Mouse (Mus musculus): ENCODE measurements at regions not wholly inside any gene's neighbourhood (a gene's known extent, or its start where the extent isn't known, plus 50 kb on each side); places are given as distances from the start of the nearest gene placed in this dataset.

GRCm38 (mm10) chr1:144085530-144086520 lies 81.9 kb upstream of the Rgs2 start:
- WGBS = 65% methylated on average over 6 of the region's 6 CpGs

GRCm38 (mm10) chr1:144078972-144079371 lies 75.0 kb upstream of the Rgs2 start:
- Histone ChIP-seq H3K4me1 (ENCODE audit: control insufficient read depth, insufficient read depth, low read length) (no peaks in the 10 kb centered on the region), H3K79me2 (replicated peaks; ENCODE audit: control insufficient read depth, insufficient read depth, low read length) (no peaks in the 10 kb centered on the region), H3K36me3 (ENCODE audit: control insufficient read depth, insufficient read depth, low read length) (no peaks in the 10 kb centered on the region; the same call in 1 of the 2 replicates), H3K27ac (no peak overlapping the region), H3K4me3 (no peak overlapping the region), H3K9ac (ENCODE audit: low read depth, low read length) (no peak overlapping the region), H3K27me3 (ENCODE audit: control insufficient read depth, insufficient read depth, low read length) (no peaks in the 10 kb centered on the region)
- intact Hi-C loops (cut with DNase I) = loop anchor here (10.0 kb wide), 1 partner anchor 116 kb away; no protein-coding TSS in a partner anchor
- WGBS = 90% methylated on average over 3 of the region's 3 CpGs
- TF ChIP-seq EP300 (IDR thresholded peaks at IDR 0.05; ENCODE audit: insufficient read depth, low read depth, low read length) = no peak
- TF ChIP-seq POLR2A (IDR thresholded peaks at IDR 0.05; ENCODE audit: insufficient read depth, low read depth, low read length) = no peak
- no peak for TF ChIP-seq CTCF (IDR thresholded peaks at IDR 0.05)
- no peak for DNase-seq

More at GRCm38 (mm10) chr1:144085530-144086520, 81.9 kb upstream of the Rgs2 start:
- H3K79me2 ChIP-seq (replicated peaks; ENCODE audit: control insufficient read depth, insufficient read depth, low read length) = no peaks in the 10 kb centered on the region
- intact Hi-C loops (cut with DNase I) = no loop called here
- no peak for TF ChIP-seq EP300 (IDR thresholded peaks at IDR 0.05; ENCODE audit: insufficient read depth, low read depth, low read length)
- no peak for TF ChIP-seq CTCF (IDR thresholded peaks at IDR 0.05)
- TF ChIP-seq POLR2A (IDR thresholded peaks at IDR 0.05; ENCODE audit: insufficient read depth, low read depth, low read length) = no peak
- no peaks in the 10 kb centered on the region for H3K36me3 ChIP-seq (ENCODE audit: control insufficient read depth, insufficient read depth, low read length)
- no peak overlapping the region for H3K27ac ChIP-seq
- H3K4me1 ChIP-seq (ENCODE audit: control insufficient read depth, insufficient read depth, low read length) = no peaks in the 10 kb centered on the region
- no peak overlapping the region for H3K9ac ChIP-seq (ENCODE audit: low read depth, low read length)
- H3K27me3 ChIP-seq (ENCODE audit: control insufficient read depth, insufficient read depth, low read length) = no peaks in the 10 kb centered on the region
- no peak overlapping the region for H3K4me3 ChIP-seq
- no peak for DNase-seq

- TF ChIP-seq POLR2A (IDR thresholded peaks at IDR 0.05; ENCODE audit: insufficient read depth, low read depth, low read length) (no peak), EP300 (IDR thresholded peaks at IDR 0.05; ENCODE audit: insufficient read depth, low read depth, low read length) (no peak), CTCF (IDR thresholded peaks at IDR 0.05) (no peak)
- intact Hi-C loops (cut with DNase I) = loop anchor here (10.0 kb wide), 1 partner anchor 116 kb away; no protein-coding TSS in a partner anchor
- 73% methylated on average over 1 of the region's 1 CpGs for WGBS
Observed at GRCm38 (mm10) chr1:144078446-144078845, 74.5 kb upstream of the Rgs2 start.

GRCm38 (mm10) chr1:144075991-144076390 lies 72.0 kb upstream of the Rgs2 start:
- H3K27me3 ChIP-seq (ENCODE audit: control insufficient read depth, insufficient read depth, low read length) = no peaks in the 10 kb centered on the region
- intact Hi-C loops (cut with DNase I) = loop anchor here (10.0 kb wide), 1 partner anchor 119 kb away; no protein-coding TSS in a partner anchor
- WGBS = 32% methylated on average over 4 of the region's 4 CpGs
- no peaks in the 10 kb centered on the region; the same call in 1 of the 2 replicates for H3K36me3 ChIP-seq (ENCODE audit: control insufficient read depth, insufficient read depth, low read length)
- H3K4me1 ChIP-seq (ENCODE audit: control insufficient read depth, insufficient read depth, low read length) = no peaks in the 10 kb centered on the region
- no peaks in the 10 kb centered on the region for H3K79me2 ChIP-seq (replicated peaks; ENCODE audit: control insufficient read depth, insufficient read depth, low read length)
- H3K9ac ChIP-seq (ENCODE audit: low read depth, low read length) = no peak overlapping the region
- no peak overlapping the region for H3K4me3 ChIP-seq
- peak overlapping the region; percentile 42 for H3K27ac ChIP-seq
- TF ChIP-seq POLR2A (IDR thresholded peaks at IDR 0.05; ENCODE audit: insufficient read depth, low read depth, low read length) (no peak), EP300 (IDR thresholded peaks at IDR 0.05; ENCODE audit: insufficient read depth, low read depth, low read length) (no peak), CTCF (IDR thresholded peaks at IDR 0.05) (no peak)
- peak in 1 of 2 experiments; percentile 23 for DNase-seq

More at GRCm38 (mm10) chr1:144078446-144078845, 74.5 kb upstream of the Rgs2 start:
- H3K4me1 ChIP-seq (ENCODE audit: control insufficient read depth, insufficient read depth, low read length) = no peaks in the 10 kb centered on the region
- no peaks in the 10 kb centered on the region for H3K27me3 ChIP-seq (ENCODE audit: control insufficient read depth, insufficient read depth, low read length)
- H3K36me3 ChIP-seq (ENCODE audit: control insufficient read depth, insufficient read depth, low read length) = no peaks in the 10 kb centered on the region; the same call in 1 of the 2 replicates
- peak overlapping the region; percentile 70 for H3K27ac ChIP-seq
- no peak overlapping the region for H3K9ac ChIP-seq (ENCODE audit: low read depth, low read length)
- H3K4me3 ChIP-seq = no peak overlapping the region
- DNase-seq = no peak
- H3K79me2 ChIP-seq (replicated peaks; ENCODE audit: control insufficient read depth, insufficient read depth, low read length) = no peaks in the 10 kb centered on the region

GRCm38 (mm10) chr1:144061283-144061682 lies 57.3 kb upstream of the Rgs2 start:
- no peak for TF ChIP-seq POLR2A (IDR thresholded peaks at IDR 0.05; ENCODE audit: insufficient read depth, low read depth, low read length)
- TF ChIP-seq CTCF (IDR thresholded peaks at IDR 0.05) = no peak
- TF ChIP-seq EP300 (IDR thresholded peaks at IDR 0.05; ENCODE audit: insufficient read depth, low read depth, low read length) = no peak
- no peaks in the 10 kb centered on the region for H3K4me1 ChIP-seq (ENCODE audit: control insufficient read depth, insufficient read depth, low read length)
- WGBS = 68% methylated on average over 3 of the region's 3 CpGs
- H3K79me2 ChIP-seq (replicated peaks; ENCODE audit: control insufficient read depth, insufficient read depth, low read length) = no peaks in the 10 kb centered on the region
- intact Hi-C loops (cut with DNase I) = no loop called here
- H3K36me3 ChIP-seq (ENCODE audit: control insufficient read depth, insufficient read depth, low read length) = no peaks in the 10 kb centered on the region
- no peak overlapping the region for H3K9ac ChIP-seq (ENCODE audit: low read depth, low read length)
- no peaks in the 10 kb centered on the region for H3K27me3 ChIP-seq (ENCODE audit: control insufficient read depth, insufficient read depth, low read length)
- DNase-seq = no peak
- no peak overlapping the region for H3K27ac ChIP-seq
- no peak overlapping the region for H3K4me3 ChIP-seq
